Mouse (Mus musculus): ENCODE data around the gene Dlg1.

GRCm38 (mm10) chr16:31662556-31663378, 476 bp upstream of the Dlg1 start:
- TF ChIP-seq TAL1 (IDR thresholded peaks at IDR 0.05; ENCODE audit: low read length) (no peak), GATA1 (IDR thresholded peaks at IDR 0.05; ENCODE audit: low read length) (no peak)

Measured in erythroblast, embryonic 14.5 days (primary cell).